Mouse (Mus musculus): ENCODE measurements around the gene Inhbe. TPM values are rescaled to one million over a fixed set of nuclear protein-coding genes. Genes with fewer than 3 reads are reported as not detected.

Inhbe gene
- polyA plus RNA-seq, 1 experiment = not detected

- H3K4me3 ChIP-seq (ENCODE audit: insufficient read depth, low read length) = peak overlapping the region; percentile 27; the same call in 1 of the 2 replicates
- H3K4me1 ChIP-seq (ENCODE audit: control insufficient read depth, insufficient read depth, low read length) = peaks cover 15% of the 10 kb centered on the region
- TF ChIP-seq CTCF (IDR thresholded peaks at IDR 0.05; ENCODE audit: low read depth, low read length) (peak; percentile 59), POLR2A (IDR thresholded peaks at IDR 0.05; ENCODE audit: borderline replicate concordance, low read depth, low read length) (no peak)
- H3K27ac ChIP-seq (ENCODE audit: insufficient read depth, low read depth, low read length) = no peak overlapping the region
Measured at GRCm38 (mm10) chr10:127350594-127351284, 3.5 kb downstream of the Inhbe start.

GRCm38 (mm10) chr10:127349810-127350209 is 4.4 kb downstream of the Inhbe start:
- Histone ChIP-seq H3K4me3 (ENCODE audit: insufficient read depth, low read length) (no peak overlapping the region), H3K4me1 (ENCODE audit: control insufficient read depth, insufficient read depth, low read length) (peaks cover 8% of the 10 kb centered on the region), H3K27ac (ENCODE audit: insufficient read depth, low read depth, low read length) (no peak overlapping the region)
- TF ChIP-seq CTCF (IDR thresholded peaks at IDR 0.05; ENCODE audit: low read depth, low read length) = no peak

GRCm38 (mm10) chr10:127348957-127349356 is 5.3 kb downstream of the Inhbe start:
- TF ChIP-seq CTCF (IDR thresholded peaks at IDR 0.05; ENCODE audit: low read depth, low read length) (no peak), POLR2A (IDR thresholded peaks at IDR 0.05; ENCODE audit: borderline replicate concordance, low read depth, low read length) (no peak)
- Histone ChIP-seq H3K27ac (ENCODE audit: insufficient read depth, low read depth, low read length) (no peak overlapping the region), H3K4me3 (ENCODE audit: insufficient read depth, low read length) (no peak overlapping the region), H3K4me1 (ENCODE audit: control insufficient read depth, insufficient read depth, low read length) (peaks cover under 1% of the 10 kb centered on the region)

GRCm38 (mm10) chr10:127346173-127346572 is 8.0 kb downstream of the Inhbe start:
- Histone ChIP-seq H3K4me3 (ENCODE audit: insufficient read depth, low read length) (no peak overlapping the region), H3K27ac (ENCODE audit: insufficient read depth, low read depth, low read length) (no peak overlapping the region), H3K4me1 (ENCODE audit: control insufficient read depth, insufficient read depth, low read length) (no peaks in the 10 kb centered on the region; the same call in 1 of the 2 replicates)
- TF ChIP-seq CTCF (IDR thresholded peaks at IDR 0.05; ENCODE audit: low read depth, low read length) (no peak), POLR2A (IDR thresholded peaks at IDR 0.05; ENCODE audit: borderline replicate concordance, low read depth, low read length) (no peak)

GRCm38 (mm10) chr10:127343029-127343428 is 11.2 kb downstream of the Inhbe start:
- TF ChIP-seq POLR2A (IDR thresholded peaks at IDR 0.05; ENCODE audit: borderline replicate concordance, low read depth, low read length) (no peak), CTCF (IDR thresholded peaks at IDR 0.05; ENCODE audit: low read depth, low read length) (no peak)
- H3K4me1 ChIP-seq (ENCODE audit: control insufficient read depth, insufficient read depth, low read length) = 0 out of 2 replicates have a peak, but pooled peaks cover 4% of the 10 kb centered on the region
- H3K27ac ChIP-seq (ENCODE audit: insufficient read depth, low read depth, low read length) = no peak overlapping the region

GRCm38 (mm10) chr10:127341891-127342639 is 12.1 kb downstream of the Inhbe start, which contains the start of gene Gli1:
Gene Gli1 (minus strand): TSS chr10:127341974.
- TF ChIP-seq POLR2A (IDR thresholded peaks at IDR 0.05; ENCODE audit: borderline replicate concordance, low read depth, low read length) (no peak), CTCF (IDR thresholded peaks at IDR 0.05; ENCODE audit: low read depth, low read length) (peak; percentile 92)
- 0 out of 2 replicates have a peak, but pooled peaks cover 4% of the 10 kb centered on the region for H3K4me1 ChIP-seq (ENCODE audit: control insufficient read depth, insufficient read depth, low read length)
- H3K27ac ChIP-seq (ENCODE audit: insufficient read depth, low read depth, low read length) = no peak within 1 kb of the TSS
- H3K4me3 ChIP-seq (ENCODE audit: insufficient read depth, low read length) = peak within 1 kb of the TSS; percentile 34; the same call in 1 of the 2 replicates

More at GRCm38 (mm10) chr10:127343029-127343428, 11.2 kb downstream of the Inhbe start:
- no peak overlapping the region for H3K4me3 ChIP-seq (ENCODE audit: insufficient read depth, low read length)

- 0 out of 2 replicates have a peak, but pooled peaks cover 4% of the 10 kb centered on the region for H3K4me1 ChIP-seq (ENCODE audit: control insufficient read depth, insufficient read depth, low read length)
- H3K4me3 ChIP-seq (ENCODE audit: insufficient read depth, low read length) = no peak overlapping the region
Measured at GRCm38 (mm10) chr10:127341360-127341690, 12.9 kb downstream of the Inhbe start.

GRCm38 (mm10) chr10:127340577-127341359 is 13.4 kb downstream of the Inhbe start:
- 0 out of 2 replicates have a peak, but pooled peaks cover 4% of the 10 kb centered on the region for H3K4me1 ChIP-seq (ENCODE audit: control insufficient read depth, insufficient read depth, low read length)
- 0 out of 2 replicates have a peak overlapping the region, but pooled peaks have one; percentile 10 for H3K4me3 ChIP-seq (ENCODE audit: insufficient read depth, low read length)
- TF ChIP-seq POLR2A (IDR thresholded peaks at IDR 0.05; ENCODE audit: borderline replicate concordance, low read depth, low read length) (no peak), CTCF (IDR thresholded peaks at IDR 0.05; ENCODE audit: low read depth, low read length) (no peak)
- H3K27ac ChIP-seq (ENCODE audit: insufficient read depth, low read depth, low read length) = no peak overlapping the region

More at GRCm38 (mm10) chr10:127341360-127341690, 12.9 kb downstream of the Inhbe start:
- no peak overlapping the region for H3K27ac ChIP-seq (ENCODE audit: insufficient read depth, low read depth, low read length)
- TF ChIP-seq CTCF (IDR thresholded peaks at IDR 0.05; ENCODE audit: low read depth, low read length) = no peak
- no peak for TF ChIP-seq POLR2A (IDR thresholded peaks at IDR 0.05; ENCODE audit: borderline replicate concordance, low read depth, low read length)

Data from bone marrow macrophage, adult 2 months (primary cell).